Mouse (Mus musculus) embryonic facial prominence, embryonic 12.5 days (tissue): Measurements from ENCODE around the gene Med25. TPM values are rescaled to one million over a fixed set of nuclear protein-coding genes. Genes with fewer than 3 reads are reported as not detected.
A peak's percentile ranks its signal among the peaks of the same experiment; 100 is the strongest.

Source experiments
- ATAC-seq: fragments of 200-750 bp; cut with Nextera tagmentation; 2 replicates; pipeline ENCODE4 v1.8.0; 2017; ENCODE audit not compliant: insufficient number of reproducible peaks, insufficient read depth, low FRiP score, low TSS enrichment
- H3K27ac ChIP-seq: fragments of 300-500 bp; sonication (generic); 2 replicates; pipeline ENCODE4 v1.5.1; 2016; ENCODE audit warnings: mild to moderate bottlenecking
- H3K27me3 ChIP-seq: fragments of 300-500 bp; sonication (generic); 2 replicates; pipeline ENCODE4 v1.6.1; 2016; ENCODE audit warnings: mild to moderate bottlenecking, moderate library complexity
- H3K36me3 ChIP-seq: fragments of 300-500 bp; sonication (generic); 2 replicates; pipeline ENCODE4 v1.6.1; 2016; ENCODE audit warnings: mild to moderate bottlenecking
- H3K4me1 ChIP-seq: fragments of 300-500 bp; sonication (generic); 2 replicates; pipeline ENCODE4 v1.6.1; 2016
- H3K4me2 ChIP-seq: fragments of 300-500 bp; sonication (generic); replicated peaks from 2 replicates; pipeline ENCODE4 v1.6.1; 2016; ENCODE audit warnings: mild to moderate bottlenecking, moderate library complexity
- H3K4me3 ChIP-seq: fragments of 300-500 bp; sonication (generic); 2 replicates; pipeline ENCODE4 v1.5.1; 2016; ENCODE audit warnings: mild to moderate bottlenecking
- H3K9ac ChIP-seq: fragments of 300-500 bp; sonication (generic); 2 replicates; pipeline ENCODE4 v1.6.1; 2016; ENCODE audit warnings: mild to moderate bottlenecking, moderate library complexity
- H3K9me3 ChIP-seq: fragments of 300-500 bp; sonication (generic); 2 replicates; pipeline ENCODE4 v1.6.1; 2016; ENCODE audit warnings: mild to moderate bottlenecking, moderate library complexity
- WGBS: fragments of 180-500 bp; shearing (Covaris S2); methylation state at CpG from one replicate; pipeline ENCODE4 v1.1.7; 2016; 5-methylcytosine and 5-hydroxymethylcytosine counted together
- polyA plus RNA-seq: library from polyadenylated mRNA; unstranded; fragments of >200 nt; fragmentation: Nextera tagmentation; extraction: Ambion mirVana; gene quantifications from 2 replicates; pipeline ENCODE4 v1.2.1, GENCODE M21; 2016

Med25 gene
- polyA plus RNA-seq = 113 and 123 TPM in 2 replicates

DNA sequence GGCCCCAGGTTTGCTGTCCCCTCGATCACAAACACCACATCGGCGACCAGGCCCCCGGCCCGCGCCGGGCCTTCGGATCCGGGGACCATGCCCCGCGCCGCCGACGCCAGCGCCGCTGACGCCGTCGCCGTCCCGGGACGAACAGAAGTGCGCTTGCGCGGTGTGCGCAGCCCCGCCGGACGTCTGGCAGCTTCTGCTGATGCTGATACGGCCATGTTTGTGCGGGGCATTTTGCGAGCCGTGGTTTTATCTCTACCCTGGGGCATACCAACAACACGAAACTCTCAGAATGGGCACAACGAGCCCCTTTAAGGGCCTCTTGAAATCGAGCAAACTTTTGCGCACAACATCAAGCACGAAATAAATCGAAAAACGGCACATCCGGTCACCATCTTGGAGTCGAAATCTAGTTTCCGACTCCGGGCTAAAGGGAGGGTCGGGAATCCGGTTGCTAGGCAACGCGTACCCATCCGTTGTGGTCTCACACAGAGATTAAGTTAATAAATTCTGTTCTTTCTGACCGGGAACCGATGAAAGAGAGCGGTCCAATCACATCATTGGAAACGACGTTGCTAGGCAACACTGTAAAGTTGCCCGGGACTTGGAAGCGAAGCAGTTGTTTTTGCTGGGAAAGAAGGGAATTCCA, at the start of gene Med25:
Med25 (minus strand) TSS at position 437 of the 646 bp plus-strand sequence.
- H3K27ac ChIP-seq = peak within 1 kb of the TSS; percentile 94
- peaks cover 39% of the 10 kb centered on the region for H3K4me1 ChIP-seq
- under 1% methylated on average over 56 of the region's 56 CpGs for WGBS
- H3K4me3 ChIP-seq = peak within 1 kb of the TSS; percentile 68
- ATAC-seq = peak; percentile 68
- no peaks in the 10 kb centered on the region for H3K9me3 ChIP-seq
- H3K27me3 ChIP-seq = no peaks in the 10 kb centered on the region
- peak within 1 kb of the TSS; percentile 80 for H3K9ac ChIP-seq
- peak within 1 kb of the TSS; percentile 91 for H3K4me2 ChIP-seq
- H3K36me3 ChIP-seq = peaks cover 28% of the 10 kb centered on the region

DNA sequence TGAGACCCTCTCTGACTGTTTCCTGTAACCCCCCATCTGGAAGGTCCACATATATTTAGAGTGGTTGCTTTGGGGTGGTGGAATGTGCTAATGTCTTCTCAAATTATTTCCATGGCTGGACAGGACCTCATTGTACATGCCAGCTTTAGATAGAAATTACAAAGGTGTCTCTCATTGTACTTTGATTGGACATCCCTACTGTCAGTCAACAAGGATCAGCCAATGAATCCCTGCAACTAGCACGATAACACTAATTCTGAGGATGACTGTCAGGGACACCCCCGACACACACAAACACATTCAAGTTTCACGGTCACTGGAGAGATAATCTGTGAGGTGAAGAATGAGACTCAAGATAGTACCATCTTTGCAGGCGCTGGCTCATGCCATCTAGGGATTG, 46.2 kb upstream of the Med25 start:
- Histone ChIP-seq H3K4me1 (no peaks in the 10 kb centered on the region), H3K9ac (no peak overlapping the region), H3K36me3 (no peaks in the 10 kb centered on the region), H3K4me2 (no peak overlapping the region), H3K4me3 (no peak overlapping the region), H3K27me3 (no peaks in the 10 kb centered on the region), H3K27ac (no peak overlapping the region), H3K9me3 (no peaks in the 10 kb centered on the region)
- 87% methylated on average over 4 of the region's 4 CpGs for WGBS
- ATAC-seq = no peak

- peaks cover 13% of the 10 kb centered on the region for H3K36me3 ChIP-seq
- peak within 1 kb of the TSS; percentile 97 for H3K4me3 ChIP-seq
- peaks cover 20% of the 10 kb centered on the region for H3K4me1 ChIP-seq
- peak within 1 kb of the TSS; percentile 90 for H3K9ac ChIP-seq
- H3K4me2 ChIP-seq = peak within 1 kb of the TSS; percentile 80
- no peaks in the 10 kb centered on the region for H3K9me3 ChIP-seq
- peak within 1 kb of the TSS; percentile 82 for H3K27ac ChIP-seq
- peak; percentile 100 for ATAC-seq
- H3K27me3 ChIP-seq = no peaks in the 10 kb centered on the region
- 1% methylated on average over 84 of the region's 84 CpGs for WGBS
Measured at GRCm38 (mm10) chr7:44929204-44930151, 37.0 kb upstream of the Med25 start, which contains the start of gene Ap2a1. Ap2a1 (minus strand) TSS chr7:44929496.

GRCm38 (mm10) chr7:44928570-44928969, 36.1 kb upstream of the Med25 start:
- H3K9ac ChIP-seq = peak overlapping the region; percentile 90
- H3K4me3 ChIP-seq = peak overlapping the region; percentile 97
- no peaks in the 10 kb centered on the region for H3K27me3 ChIP-seq
- H3K36me3 ChIP-seq = peaks cover 22% of the 10 kb centered on the region
- H3K9me3 ChIP-seq = no peaks in the 10 kb centered on the region
- H3K4me1 ChIP-seq = peaks cover 20% of the 10 kb centered on the region
- peak overlapping the region; percentile 80 for H3K4me2 ChIP-seq
- 11% methylated on average over 1 of the region's 1 CpGs for WGBS
- no peak for ATAC-seq
- no peak overlapping the region for H3K27ac ChIP-seq

GRCm38 (mm10) chr7:44925468-44925867, 33.0 kb upstream of the Med25 start:
- Histone ChIP-seq H3K9me3 (no peaks in the 10 kb centered on the region), H3K4me3 (no peak overlapping the region), H3K4me1 (peaks cover 18% of the 10 kb centered on the region), H3K9ac (no peak overlapping the region), H3K27ac (no peak overlapping the region), H3K27me3 (no peaks in the 10 kb centered on the region), H3K36me3 (peaks cover 42% of the 10 kb centered on the region), H3K4me2 (no peak overlapping the region)
- no peak for ATAC-seq
- WGBS = 70% methylated on average over 3 of the region's 3 CpGs

DNA sequence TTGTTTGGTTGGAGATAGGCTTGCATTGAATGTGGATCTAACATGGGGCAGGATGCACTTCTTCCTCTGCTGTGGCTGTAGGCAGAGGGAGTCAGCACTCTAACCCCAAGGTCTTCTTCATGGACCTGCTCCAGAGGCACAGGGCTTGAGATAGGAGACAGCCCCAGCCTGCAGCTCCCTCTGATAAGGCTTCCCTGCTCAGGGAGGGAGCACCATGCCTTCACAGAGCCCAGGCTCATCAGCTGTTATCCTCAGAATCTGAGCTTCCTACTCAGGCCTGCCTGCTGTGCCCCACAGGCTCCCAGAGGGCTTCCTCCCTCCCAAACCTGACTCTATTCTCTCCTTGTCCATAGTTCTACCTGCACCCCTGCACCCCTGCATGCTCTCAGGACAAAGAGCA, 30.0 kb upstream of the Med25 start:
- H3K36me3 ChIP-seq = peaks cover 44% of the 10 kb centered on the region
- no peaks in the 10 kb centered on the region for H3K9me3 ChIP-seq
- H3K9ac ChIP-seq = no peak overlapping the region
- H3K4me1 ChIP-seq = peaks cover 2% of the 10 kb centered on the region
- H3K4me3 ChIP-seq = no peak overlapping the region
- no peaks in the 10 kb centered on the region for H3K27me3 ChIP-seq
- H3K27ac ChIP-seq = no peak overlapping the region
- H3K4me2 ChIP-seq = no peak overlapping the region
- ATAC-seq = no peak

DNA sequence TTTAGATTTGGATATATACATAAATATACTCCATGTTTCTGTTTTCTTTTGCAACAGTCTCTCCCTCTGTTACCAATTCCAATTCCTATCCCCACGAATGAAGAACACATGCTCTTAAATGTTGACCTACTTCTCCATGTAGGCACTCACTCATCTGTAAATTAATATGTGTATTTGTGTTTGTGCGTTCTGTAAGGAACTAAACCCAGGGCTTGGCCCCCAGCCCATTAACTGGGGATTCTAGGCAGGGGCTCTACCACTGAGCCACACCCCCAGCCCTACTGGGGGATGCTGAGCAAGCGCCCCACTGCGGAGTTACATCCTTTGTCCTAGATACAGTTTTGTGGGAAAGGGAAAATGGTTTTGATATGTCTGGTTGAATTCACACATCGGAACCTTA, 26.6 kb upstream of the Med25 start:
- no peak for ATAC-seq
- Histone ChIP-seq H3K4me2 (no peak overlapping the region), H3K4me1 (no peaks in the 10 kb centered on the region), H3K27ac (no peak overlapping the region), H3K36me3 (peaks cover 50% of the 10 kb centered on the region), H3K4me3 (no peak overlapping the region), H3K9me3 (no peaks in the 10 kb centered on the region), H3K9ac (no peak overlapping the region), H3K27me3 (no peaks in the 10 kb centered on the region)
- 80% methylated on average over 5 of the region's 5 CpGs for WGBS

GRCm38 (mm10) chr7:44918219-44918618, 25.7 kb upstream of the Med25 start:
- WGBS = 86% methylated on average over 3 of the region's 3 CpGs
- Histone ChIP-seq H3K9ac (no peak overlapping the region), H3K36me3 (peaks cover 51% of the 10 kb centered on the region)

GRCm38 (mm10) chr7:44916881-44917280, 24.4 kb upstream of the Med25 start:
- 94% methylated on average over 4 of the region's 4 CpGs for WGBS
- no peak; the same call in 1 of the 2 replicates for ATAC-seq
- Histone ChIP-seq H3K4me2 (no peak overlapping the region), H3K9me3 (no peaks in the 10 kb centered on the region), H3K36me3 (peaks cover 50% of the 10 kb centered on the region), H3K4me1 (no peaks in the 10 kb centered on the region), H3K27ac (no peak overlapping the region), H3K9ac (no peak overlapping the region), H3K27me3 (no peaks in the 10 kb centered on the region), H3K4me3 (no peak overlapping the region)

More at GRCm38 (mm10) chr7:44918219-44918618, 25.7 kb upstream of the Med25 start:
- H3K4me3 ChIP-seq = no peak overlapping the region
- H3K27me3 ChIP-seq = no peaks in the 10 kb centered on the region
- H3K27ac ChIP-seq = no peak overlapping the region
- no peaks in the 10 kb centered on the region for H3K9me3 ChIP-seq
- H3K4me1 ChIP-seq = no peaks in the 10 kb centered on the region
- ATAC-seq = no peak
- no peak overlapping the region for H3K4me2 ChIP-seq

- H3K27ac ChIP-seq = no peak overlapping the region
- H3K4me1 ChIP-seq = no peaks in the 10 kb centered on the region
- H3K4me2 ChIP-seq = no peak overlapping the region
- H3K4me3 ChIP-seq = no peak overlapping the region
- H3K9ac ChIP-seq = no peak overlapping the region
- H3K36me3 ChIP-seq = peaks cover 53% of the 10 kb centered on the region
- 90% methylated on average over 6 of the region's 6 CpGs for WGBS
- ATAC-seq = no peak
- no peaks in the 10 kb centered on the region for H3K27me3 ChIP-seq
- H3K9me3 ChIP-seq = no peaks in the 10 kb centered on the region
Measured at GRCm38 (mm10) chr7:44916191-44916590, 23.7 kb upstream of the Med25 start.

DNA sequence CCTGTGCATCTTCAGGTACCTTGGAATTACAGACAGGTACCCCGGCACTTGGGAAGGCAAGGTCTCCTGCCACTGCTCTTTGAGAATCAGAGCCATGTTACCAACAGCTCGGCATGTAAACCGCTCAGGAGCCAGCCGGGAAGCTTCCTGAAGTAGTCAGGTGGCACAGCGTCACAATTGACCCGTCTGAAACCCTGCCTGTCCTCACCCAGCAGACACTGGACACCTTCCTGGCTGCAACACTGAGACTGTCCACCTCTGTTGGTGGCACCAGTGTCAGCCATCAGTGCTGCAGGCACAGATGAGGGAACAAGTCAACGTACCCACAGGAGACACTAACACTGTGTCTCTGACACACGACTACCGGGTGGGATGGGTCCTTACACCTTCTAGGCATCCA, 22.8 kb upstream of the Med25 start:
- Histone ChIP-seq H3K9me3 (no peaks in the 10 kb centered on the region), H3K4me2 (no peak overlapping the region), H3K4me3 (no peak overlapping the region), H3K27ac (no peak overlapping the region), H3K27me3 (no peaks in the 10 kb centered on the region), H3K9ac (no peak overlapping the region), H3K36me3 (peaks cover 62% of the 10 kb centered on the region), H3K4me1 (no peaks in the 10 kb centered on the region)
- ATAC-seq = no peak
- 92% methylated on average over 9 of the region's 9 CpGs for WGBS

DNA sequence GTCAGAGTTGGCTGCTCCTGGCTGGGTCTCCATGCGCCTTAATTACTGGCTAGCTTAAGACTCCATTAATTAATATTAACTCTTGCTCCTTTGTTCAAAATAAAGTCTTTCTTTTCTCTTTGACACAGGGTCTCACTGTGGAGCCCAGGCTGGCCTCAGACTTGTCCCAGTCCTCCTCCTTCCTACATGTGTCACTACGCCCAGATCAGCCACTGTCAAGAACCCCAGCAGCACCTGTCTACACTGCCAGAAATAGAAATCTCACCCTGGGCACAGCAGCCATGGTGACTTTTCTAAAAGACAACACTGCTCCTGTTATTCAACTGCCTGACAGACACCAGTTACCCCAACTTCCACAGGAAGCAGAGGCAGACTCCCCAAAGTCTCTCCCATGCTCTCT, 21.9 kb upstream of the Med25 start:
- no peak overlapping the region for H3K4me2 ChIP-seq
- H3K9me3 ChIP-seq = no peaks in the 10 kb centered on the region
- WGBS = 88% methylated on average over 2 of the region's 2 CpGs
- no peaks in the 10 kb centered on the region for H3K27me3 ChIP-seq
- H3K4me1 ChIP-seq = no peaks in the 10 kb centered on the region
- ATAC-seq = no peak
- no peak overlapping the region for H3K9ac ChIP-seq
- no peak overlapping the region for H3K27ac ChIP-seq
- H3K4me3 ChIP-seq = no peak overlapping the region
- peaks cover 67% of the 10 kb centered on the region for H3K36me3 ChIP-seq
